Mouse (Mus musculus) kidney, adult 2 months (tissue): Measurements from ENCODE around the gene Ap1s3.

Source experiments
- CTCF ChIP-seq: fragments of 200-500 bp; conservative IDR thresholded peaks from 2 replicates; pipeline ENCODE4 v1.5.1; 2011; ENCODE audit warnings: low read depth, mild to moderate bottlenecking, control low read depth, low read length, moderate library complexity, mixed read lengths; ENCODE audit not compliant: insufficient read depth, insufficient read length
- POLR2A ChIP-seq: fragments of 200-500 bp; IDR thresholded peaks from one replicate; pipeline ENCODE4 v1.6.1; 2011; ENCODE audit warnings: low read depth, low read length, control low read depth

DNA sequence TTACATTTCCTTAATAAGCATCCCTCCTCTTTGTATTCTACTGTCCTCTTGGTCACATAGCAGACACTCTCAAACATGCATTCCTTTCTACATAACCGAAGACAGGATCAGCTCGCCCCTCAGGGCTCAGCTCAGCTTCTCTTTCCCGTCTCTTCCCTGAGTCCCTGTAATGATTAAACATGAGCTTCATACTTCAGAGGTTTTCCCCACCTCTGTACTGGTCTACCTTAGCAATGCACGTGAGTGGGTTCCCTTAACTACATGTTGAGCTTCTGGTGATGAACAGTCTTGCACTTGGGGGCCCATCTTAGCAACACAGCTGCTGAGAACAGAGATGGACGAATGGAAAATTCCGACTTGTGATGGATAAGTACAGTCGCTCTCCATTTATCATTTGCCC lies 12.2 kb downstream of the Ap1s3 start:
- TF ChIP-seq POLR2A (no peak), CTCF (no peak)
